Mouse (Mus musculus) limb, embryonic 14.5 days (tissue): ENCODE data around the gene Ncor2. TPM values are rescaled to one million over a fixed set of nuclear protein-coding genes. Genes with fewer than 3 reads are reported as not detected.

Source experiments
- ATAC-seq: fragments of 200-750 bp; cut with Nextera tagmentation; 2 replicates; pipeline ENCODE4 v1.8.0; 2017; ENCODE audit warnings: low read depth, moderate number of reproducible peaks, moderate TSS enrichment; ENCODE audit not compliant: low FRiP score
- DNase-seq: peaks from one replicate; pipeline ENCODE4 v3.0.0-alpha.2; 2015; ENCODE audit warnings: low spot score
- H3K27ac ChIP-seq: fragments of 300-500 bp; sonication (generic); replicated peaks from 2 replicates; pipeline ENCODE4 v1.5.1; 2014; ENCODE audit warnings: low read depth, mild to moderate bottlenecking, low read length, moderate library complexity, mixed read lengths
- H3K27me3 ChIP-seq: fragments of 300-500 bp; sonication (generic); 2 replicates; pipeline ENCODE4 v1.6.1; 2014; ENCODE audit warnings: low read length, mixed read lengths; ENCODE audit not compliant: control insufficient read depth, insufficient read depth
- H3K36me3 ChIP-seq: fragments of 300-500 bp; sonication (generic); 2 replicates; pipeline ENCODE4 v1.6.1; 2014; ENCODE audit warnings: mild to moderate bottlenecking, low read length, moderate library complexity, mixed read lengths; ENCODE audit not compliant: control insufficient read depth, insufficient read depth
- H3K4me1 ChIP-seq: fragments of 300-500 bp; sonication (generic); 2 replicates; pipeline ENCODE4 v1.6.1; 2014; ENCODE audit warnings: antibody characterized with exemption, low read length, mixed read lengths; ENCODE audit not compliant: control insufficient read depth, insufficient read depth
- H3K4me2 ChIP-seq: fragments of 300-500 bp; sonication (generic); replicated peaks from 2 replicates; pipeline ENCODE4 v1.6.1; 2014; ENCODE audit warnings: low read depth, mild to moderate bottlenecking, low read length, moderate library complexity; ENCODE audit not compliant: severe bottlenecking
- H3K4me3 ChIP-seq: fragments of 300-500 bp; sonication (generic); replicated peaks from 2 replicates; pipeline ENCODE4 v1.5.1; 2014; ENCODE audit warnings: low read length
- H3K9ac ChIP-seq: fragments of 300-500 bp; sonication (generic); 2 replicates; pipeline ENCODE4 v1.6.1; 2014; ENCODE audit warnings: mild to moderate bottlenecking, low read depth, low read length, moderate library complexity; ENCODE audit not compliant: severe bottlenecking
- H3K9me3 ChIP-seq: fragments of 300-500 bp; sonication (generic); 2 replicates; pipeline ENCODE4 v1.6.1; 2016; ENCODE audit warnings: low read length; ENCODE audit not compliant: control insufficient read depth
- POLR2A ChIP-seq: fragments of 200-500 bp; IDR thresholded peaks from 2 replicates; pipeline ENCODE4 v1.8.0; 2012; ENCODE audit warnings: inconsistent platforms, mild to moderate bottlenecking, moderate library complexity, borderline replicate concordance; ENCODE audit not compliant: insufficient read depth, insufficient read length; ENCODE audit errors: extremely low read depth
- WGBS: fragments of 180-500 bp; shearing (Covaris S2); extraction: QIAGEN DNeasy Blood & Tissue Kit; methylation state at CpG from one replicate; pipeline ENCODE4 v1.1.7; 2014; 5-methylcytosine and 5-hydroxymethylcytosine counted together
- polyA plus RNA-seq, 2 experiments: library from polyadenylated mRNA; depleted of rRNA in 1 of 2; stranded (reverse) in 1 of 2; unstranded in 1 of 2; fragments of >200 nt; fragmentation: Nextera tagmentation in 1 of 2; extraction: Ambion mirVana in 1 of 2; gene quantifications; 2 replicates each; pipeline versions ENCODE4 v1.2.1 to v1.2.3; 2012 to 2014

The Ncor2 gene
- polyA plus RNA-seq, 2 experiments, result 39.3 to 75.9 TPM

DNA sequence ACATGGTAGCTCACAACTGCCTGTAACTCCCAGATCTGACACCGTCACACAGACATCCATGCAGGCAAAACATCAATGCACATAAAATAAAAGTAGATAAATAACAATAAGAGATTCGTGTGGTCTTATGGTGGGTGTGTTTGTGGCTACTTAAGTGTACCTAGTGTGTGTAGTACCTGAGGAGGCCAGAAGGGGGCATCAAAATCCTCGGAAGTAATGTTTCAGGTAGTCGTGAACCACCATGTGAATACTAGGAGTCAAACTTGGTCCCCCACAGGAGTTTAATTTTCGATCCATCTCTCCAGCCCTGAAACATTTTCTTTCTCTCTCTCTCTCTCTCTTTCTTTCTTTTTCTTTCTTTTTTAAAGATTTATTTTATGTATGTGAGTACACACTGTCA is 192.8 kb downstream of the Ncor2 start:
- H3K9ac ChIP-seq, result no peak overlapping the region
- no peak for TF ChIP-seq POLR2A
- H3K27me3 ChIP-seq, result no peaks in the 10 kb centered on the region
- H3K4me1 ChIP-seq, result no peaks in the 10 kb centered on the region
- no peak for ATAC-seq
- H3K4me2 ChIP-seq, result no peak overlapping the region
- WGBS, result 86% methylated on average over 5 of the region's 5 CpGs
- H3K9me3 ChIP-seq, result peaks cover 10% of the 10 kb centered on the region; the same call in 1 of the 2 replicates
- H3K36me3 ChIP-seq, result no peaks in the 10 kb centered on the region
- no peak overlapping the region for H3K4me3 ChIP-seq
- DNase-seq, result no peak
- no peak overlapping the region for H3K27ac ChIP-seq

DNA sequence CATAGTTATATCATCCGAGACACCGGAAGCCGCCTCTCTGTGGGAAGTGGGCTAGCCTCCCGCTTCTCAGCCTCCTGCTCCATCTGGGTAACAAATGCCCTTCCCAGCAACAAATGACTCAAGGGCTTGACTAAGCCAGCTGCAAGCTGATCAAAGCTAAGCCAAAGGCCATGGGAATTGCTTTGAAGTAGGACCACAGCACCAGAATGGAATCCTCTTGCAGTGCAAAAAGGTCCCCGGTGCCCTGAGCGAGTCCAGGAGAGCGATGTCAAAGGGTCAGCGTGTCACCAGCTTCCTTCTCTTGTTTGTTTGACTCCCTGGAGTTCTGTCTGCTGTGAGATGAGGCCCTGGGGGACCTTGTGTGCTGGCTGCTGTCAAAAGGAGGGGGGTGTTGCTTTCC is 209.2 kb downstream of the Ncor2 start:
- Histone ChIP-seq H3K36me3 (no peaks in the 10 kb centered on the region), H3K27ac (peak overlapping the region; percentile 3; the same call in 1 of the 2 replicates), H3K27me3 (no peaks in the 10 kb centered on the region), H3K9me3 (no peaks in the 10 kb centered on the region), H3K4me2 (no peak overlapping the region), H3K4me1 (peaks cover 16% of the 10 kb centered on the region), H3K4me3 (no peak overlapping the region), H3K9ac (no peak overlapping the region)
- DNase-seq (no peak), ATAC-seq (no peak)
- 26% methylated on average over 8 of the region's 8 CpGs for WGBS
- TF ChIP-seq POLR2A, result no peak

Other genes starting within 250 kb of the Ncor2 start
- 107 and 154 TPM in 2 replicates for gene Rflna, start 176.0 kb downstream of the Ncor2 start, polyA plus RNA-seq (2012; rRNA removed)
- gene Rflna, start 176.0 kb downstream of the Ncor2 start, polyA plus RNA-seq (2014; fragmentation: Nextera tagmentation; extraction: Ambion mirVana), result 47.4 and 55.8 TPM in 2 replicates
- gene Scarb1, start 161.9 kb upstream of the Ncor2 start, polyA plus RNA-seq (2012; rRNA removed), result 67.7 and 85.6 TPM in 2 replicates
- 40.1 and 43.9 TPM in 2 replicates for gene Scarb1, start 161.9 kb upstream of the Ncor2 start, polyA plus RNA-seq (2014; fragmentation: Nextera tagmentation; extraction: Ambion mirVana)
- gene Gm10382, start 210.1 kb upstream of the Ncor2 start, polyA plus RNA-seq (2012; rRNA removed), result 0.08 and 0.26 TPM in 2 replicates
- gene Gm10382, start 210.1 kb upstream of the Ncor2 start, polyA plus RNA-seq (2014; fragmentation: Nextera tagmentation; extraction: Ambion mirVana), result 0.17 and 0.45 TPM in 2 replicates
- 643 and 660 TPM in 2 replicates for gene Ubc, start 211.0 kb upstream of the Ncor2 start, polyA plus RNA-seq (2012; rRNA removed)
- gene Ubc, start 211.0 kb upstream of the Ncor2 start, polyA plus RNA-seq (2014; fragmentation: Nextera tagmentation; extraction: Ambion mirVana), result 949 and 1,033 TPM in 2 replicates